Mouse (Mus musculus): Measurements from ENCODE around the gene Sirt7. TPM values are rescaled to one million over a fixed set of nuclear protein-coding genes. Genes with fewer than 3 reads are reported as not detected.

Gene Sirt7
- polyA plus RNA-seq, 1 experiment from 2014 or later = 30.0 TPM

- no peak for ATAC-seq (ENCODE audit: insufficient number of reproducible peaks, insufficient read depth, low FRiP score, low TSS enrichment, low read depth)
- H3K36me3 ChIP-seq = peaks cover 64% of the 10 kb centered on the region
- peaks cover 21% of the 10 kb centered on the region for H3K4me1 ChIP-seq
- no peak overlapping the region for H3K4me3 ChIP-seq
- no peak overlapping the region for H3K4me2 ChIP-seq
- H3K27ac ChIP-seq = no peak overlapping the region
- peaks cover 4% of the 10 kb centered on the region for H3K27me3 ChIP-seq
- no peak overlapping the region; the same call in 1 of the 2 replicates for H3K9ac ChIP-seq
- 88% methylated on average over 8 of the region's 8 CpGs for WGBS
- no peaks in the 10 kb centered on the region for H3K9me3 ChIP-seq
Observed at GRCm38 (mm10) chr11:120613976-120614375, 11.1 kb downstream of the Sirt7 start.

- Histone ChIP-seq H3K4me3 (no peak overlapping the region), H3K4me2 (no peak overlapping the region), H3K9ac (no peak overlapping the region), H3K27ac (no peak overlapping the region), H3K27me3 (peaks cover 9% of the 10 kb centered on the region), H3K9me3 (no peaks in the 10 kb centered on the region), H3K4me1 (peaks cover 26% of the 10 kb centered on the region), H3K36me3 (peaks cover 59% of the 10 kb centered on the region)
- WGBS = 86% methylated on average over 10 of the region's 10 CpGs
- ATAC-seq (ENCODE audit: insufficient number of reproducible peaks, insufficient read depth, low FRiP score, low TSS enrichment, low read depth) = no peak
Observed at GRCm38 (mm10) chr11:120613481-120613972, 11.5 kb downstream of the Sirt7 start.

GRCm38 (mm10) chr11:120612763-120613162 is 12.3 kb downstream of the Sirt7 start:
- H3K36me3 ChIP-seq = peaks cover 53% of the 10 kb centered on the region
- ATAC-seq (ENCODE audit: insufficient number of reproducible peaks, insufficient read depth, low FRiP score, low TSS enrichment, low read depth) = peak; percentile 20; the same call in 1 of the 2 replicates

GRCm38 (mm10) chr11:120610477-120611046 is 14.5 kb downstream of the Sirt7 start:
- Histone ChIP-seq H3K4me2 (no peak overlapping the region), H3K9me3 (no peaks in the 10 kb centered on the region), H3K27me3 (peaks cover 24% of the 10 kb centered on the region), H3K9ac (no peak overlapping the region), H3K4me1 (peaks cover 13% of the 10 kb centered on the region), H3K36me3 (peaks cover 69% of the 10 kb centered on the region), H3K4me3 (no peak overlapping the region), H3K27ac (no peak overlapping the region)
- no peak for ATAC-seq (ENCODE audit: insufficient number of reproducible peaks, insufficient read depth, low FRiP score, low TSS enrichment, low read depth)
- WGBS = 81% methylated on average over 9 of the region's 9 CpGs

More at GRCm38 (mm10) chr11:120612763-120613162, 12.3 kb downstream of the Sirt7 start:
- no peak overlapping the region for H3K4me2 ChIP-seq
- H3K4me1 ChIP-seq = peaks cover 30% of the 10 kb centered on the region
- peaks cover 16% of the 10 kb centered on the region for H3K27me3 ChIP-seq
- no peak overlapping the region for H3K9ac ChIP-seq
- H3K9me3 ChIP-seq = no peaks in the 10 kb centered on the region
- no peak overlapping the region for H3K4me3 ChIP-seq
- 60% methylated on average over 6 of the region's 6 CpGs for WGBS
- no peak overlapping the region for H3K27ac ChIP-seq

GRCm38 (mm10) chr11:120609250-120609649 is 15.8 kb downstream of the Sirt7 start:
- Histone ChIP-seq H3K27ac (no peak overlapping the region), H3K4me1 (peaks cover 13% of the 10 kb centered on the region), H3K36me3 (peaks cover 74% of the 10 kb centered on the region), H3K4me2 (peak overlapping the region; percentile 65), H3K4me3 (no peak overlapping the region), H3K9me3 (no peaks in the 10 kb centered on the region), H3K9ac (no peak overlapping the region), H3K27me3 (peaks cover 24% of the 10 kb centered on the region)
- WGBS = 42% methylated on average over 8 of the region's 8 CpGs
- no peak for ATAC-seq (ENCODE audit: insufficient number of reproducible peaks, insufficient read depth, low FRiP score, low TSS enrichment, low read depth)

GRCm38 (mm10) chr11:120608241-120609034 is 16.6 kb downstream of the Sirt7 start, which contains the start of gene Npb:
Npb (plus strand) TSS chr11:120608477.
- 5% methylated on average over 45 of the region's 45 CpGs for whole genome bisulfite sequencing
- peak within 1 kb of the TSS; percentile 38 for H3K4me3 ChIP-seq
- ATAC-seq (ENCODE audit: insufficient number of reproducible peaks, insufficient read depth, low FRiP score, low TSS enrichment, low read depth) = no peak
- H3K4me1 ChIP-seq = peaks cover 13% of the 10 kb centered on the region
- H3K4me2 ChIP-seq = peak within 1 kb of the TSS; percentile 65
- H3K9me3 ChIP-seq = no peaks in the 10 kb centered on the region
- H3K9ac ChIP-seq = peak within 1 kb of the TSS; percentile 71
- H3K36me3 ChIP-seq = peaks cover 73% of the 10 kb centered on the region
- H3K27me3 ChIP-seq = peaks cover 24% of the 10 kb centered on the region
- H3K27ac ChIP-seq = no peak within 1 kb of the TSS

- Histone ChIP-seq H3K9me3 (no peaks in the 10 kb centered on the region), H3K9ac (no peak overlapping the region), H3K36me3 (peaks cover 73% of the 10 kb centered on the region), H3K27me3 (peaks cover 24% of the 10 kb centered on the region), H3K4me2 (no peak overlapping the region), H3K4me1 (peaks cover 13% of the 10 kb centered on the region), H3K4me3 (no peak overlapping the region), H3K27ac (no peak overlapping the region)
- 81% methylated on average over 4 of the region's 4 CpGs for WGBS
- no peak for ATAC-seq (ENCODE audit: insufficient number of reproducible peaks, insufficient read depth, low FRiP score, low TSS enrichment, low read depth)
Observed at GRCm38 (mm10) chr11:120606764-120607163, 18.3 kb downstream of the Sirt7 start.

- Histone ChIP-seq H3K4me2 (no peak overlapping the region), H3K27ac (no peak overlapping the region), H3K4me1 (peaks cover 13% of the 10 kb centered on the region), H3K36me3 (peaks cover 68% of the 10 kb centered on the region), H3K4me3 (no peak overlapping the region), H3K27me3 (peaks cover 24% of the 10 kb centered on the region), H3K9ac (0 out of 2 replicates have a peak overlapping the region, but pooled peaks have one; percentile 16), H3K9me3 (no peaks in the 10 kb centered on the region)
- ATAC-seq (ENCODE audit: insufficient number of reproducible peaks, insufficient read depth, low FRiP score, low TSS enrichment, low read depth) = no peak
- 90% methylated on average over 7 of the region's 7 CpGs for WGBS
Observed at GRCm38 (mm10) chr11:120605667-120606066, 19.4 kb downstream of the Sirt7 start.

GRCm38 (mm10) chr11:120603545-120603944 is 21.5 kb downstream of the Sirt7 start:
- H3K36me3 ChIP-seq = peaks cover 65% of the 10 kb centered on the region
- no peak for ATAC-seq (ENCODE audit: insufficient number of reproducible peaks, insufficient read depth, low FRiP score, low TSS enrichment, low read depth)
- WGBS = 80% methylated on average over 2 of the region's 2 CpGs

GRCm38 (mm10) chr11:120600716-120601115 is 24.3 kb downstream of the Sirt7 start:
- 94% methylated on average over 3 of the region's 3 CpGs for WGBS
- Histone ChIP-seq H3K9ac (no peak overlapping the region), H3K36me3 (peaks cover 67% of the 10 kb centered on the region), H3K27ac (no peak overlapping the region), H3K27me3 (no peaks in the 10 kb centered on the region), H3K4me2 (no peak overlapping the region), H3K9me3 (no peaks in the 10 kb centered on the region), H3K4me1 (peaks cover 27% of the 10 kb centered on the region), H3K4me3 (no peak overlapping the region)
- no peak for ATAC-seq (ENCODE audit: insufficient number of reproducible peaks, insufficient read depth, low FRiP score, low TSS enrichment, low read depth)

More at GRCm38 (mm10) chr11:120603545-120603944, 21.5 kb downstream of the Sirt7 start:
- H3K9me3 ChIP-seq = no peaks in the 10 kb centered on the region
- no peak overlapping the region for H3K4me2 ChIP-seq
- no peak overlapping the region for H3K27ac ChIP-seq
- no peak overlapping the region; the same call in 1 of the 2 replicates for H3K4me3 ChIP-seq
- H3K9ac ChIP-seq = no peak overlapping the region
- peaks cover 16% of the 10 kb centered on the region for H3K27me3 ChIP-seq
- H3K4me1 ChIP-seq = peaks cover 15% of the 10 kb centered on the region

- H3K9me3 ChIP-seq = no peaks in the 10 kb centered on the region
- no peak for ATAC-seq (ENCODE audit: insufficient number of reproducible peaks, insufficient read depth, low FRiP score, low TSS enrichment, low read depth)
- peak overlapping the region; percentile 98 for H3K4me2 ChIP-seq
- no peaks in the 10 kb centered on the region for H3K27me3 ChIP-seq
- peaks cover 65% of the 10 kb centered on the region for H3K36me3 ChIP-seq
- peak overlapping the region; percentile 98 for H3K4me3 ChIP-seq
- H3K4me1 ChIP-seq = peaks cover 27% of the 10 kb centered on the region
- WGBS = 46% methylated on average over 17 of the region's 17 CpGs
- peak overlapping the region; percentile 94 for H3K27ac ChIP-seq
- peak overlapping the region; percentile 99 for H3K9ac ChIP-seq
Observed at GRCm38 (mm10) chr11:120598990-120599549, 26.0 kb downstream of the Sirt7 start.
